8 mouse cellular contexts compared by ENCODE assay signal in the genomic region with DNA sequence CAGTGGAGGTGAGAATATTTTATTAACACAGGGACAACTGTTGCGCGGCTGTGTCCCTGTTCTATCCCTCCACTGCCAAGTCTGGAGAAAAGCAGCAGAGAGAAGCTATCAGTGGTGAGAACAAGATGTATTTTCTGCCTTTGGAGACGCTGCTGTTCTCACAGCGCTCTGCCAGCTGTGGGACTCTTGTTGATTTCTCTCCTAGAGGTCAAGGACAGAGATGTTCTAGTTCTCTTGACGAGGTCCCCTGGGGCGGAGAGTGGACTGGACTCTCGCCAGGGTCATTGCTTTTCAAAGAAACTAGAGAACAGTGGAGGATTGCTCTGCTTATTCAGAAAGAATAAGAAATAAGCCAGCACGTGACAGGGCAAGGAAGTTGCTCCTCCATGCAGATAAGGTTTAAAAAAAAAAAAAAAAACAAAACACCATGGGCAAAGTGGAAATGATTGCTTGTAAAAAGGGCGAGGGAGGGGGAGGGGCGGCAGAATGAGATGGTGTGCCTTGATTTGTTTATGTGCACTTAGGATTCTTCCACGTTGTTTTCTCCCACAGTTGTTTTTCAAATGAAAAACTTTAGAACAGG. TPM values are rescaled to one million over a fixed set of nuclear protein-coding genes. Genes with fewer than 3 reads are reported as not detected.
A peak's percentile ranks its signal among the peaks of the same experiment; 100 is the strongest.
DNase-seq lines count a peak whose midpoint lies in the region; ATAC-seq and TF ChIP-seq lines count a peak whose summit lies in the region.

No protein-coding gene starts in this region.

- ATAC-seq in heart, embryonic 16.5 days (replicated peaks; ENCODE audit: extremely low read depth, insufficient read depth, low FRiP score): peak; percentile 37
- no peak for ATAC-seq in erythroblast, adult 5-6 weeks (replicated peaks; ENCODE audit: low FRiP score, poor library complexity, severe bottlenecking)

- no peaks in the 10 kb centered on the region for H3K9me3 ChIP-seq in heart, embryonic 16.5 days (replicated peaks; ENCODE audit: control insufficient read depth, low read length)

- TF ChIP-seq CTCF in liver, adult 2 months (IDR thresholded peaks at IDR 0.05; ENCODE audit: low read depth, low read length): no peak

- H3K4me1 ChIP-seq in liver, adult 2 months (ENCODE audit: control insufficient read depth, insufficient read depth, low read length): peaks cover 5% of the 10 kb centered on the region
- H3K4me1 ChIP-seq in heart, embryonic 16.5 days (ENCODE audit: control insufficient read depth, insufficient read depth, low read length): peaks cover 13% of the 10 kb centered on the region

- H3K36me3 ChIP-seq in liver, adult 2 months (ENCODE audit: control insufficient read depth, insufficient read depth, low read length): no peaks in the 10 kb centered on the region
- no peaks in the 10 kb centered on the region for H3K36me3 ChIP-seq in heart, embryonic 16.5 days (ENCODE audit: control insufficient read depth, insufficient read depth)

- WGBS in liver, adult 2 months: 11% methylated on average over 11 of the region's 11 CpGs
- 23% methylated on average over 11 of the region's 11 CpGs for WGBS in heart, embryonic 16.5 days

- peak; percentile 80 for DNase-seq in liver, adult 2 months (ENCODE audit: extremely low read depth, low read depth, low spot score)
- DNase-seq in liver: no peak
- peak; percentile 36 for DNase-seq in brain, adult 2 months (ENCODE audit: low read depth, low spot score)
- DNase-seq in kidney, postnatal 4 days: peak; percentile 67 to 79
- DNase-seq in telencephalon, adult 2 months (ENCODE audit: low read depth, low spot score): peak; percentile 12
- DNase-seq in urinary bladder, postnatal 10 days (ENCODE audit: low spot score): no peak

- H3K4me3 ChIP-seq in liver, adult 2 months (ENCODE audit: insufficient read depth, low read depth, low read length): no peak overlapping the region
- H3K4me3 ChIP-seq in heart, embryonic 16.5 days (ENCODE audit: low read length): peak overlapping the region; percentile 26

- peak overlapping the region; percentile 55 for H3K4me2 ChIP-seq in heart, embryonic 16.5 days (ENCODE audit: low read depth, low read length)

- TF ChIP-seq POLR2A in liver, adult 2 months (IDR thresholded peaks at IDR 0.05; ENCODE audit: extremely low read depth, insufficient read depth, low read length): no peak

- no peaks in the 10 kb centered on the region for H3K27me3 ChIP-seq in liver, adult 2 months (ENCODE audit: control insufficient read depth, insufficient read depth, low read length)
- no peaks in the 10 kb centered on the region for H3K27me3 ChIP-seq in heart, embryonic 16.5 days (ENCODE audit: control insufficient read depth, insufficient read depth, low read length)

- peak overlapping the region; percentile 46; the same call in 1 of the 2 replicates for H3K27ac ChIP-seq in liver, adult 2 months (replicated peaks; ENCODE audit: insufficient read depth, low read depth, low read length)
- H3K27ac ChIP-seq in heart, embryonic 16.5 days (ENCODE audit: low read length): peak overlapping the region; percentile 81

- H3K9ac ChIP-seq in liver, adult 2 months (ENCODE audit: low read depth, low read length): peak overlapping the region; percentile 14; the same call in 1 of the 2 replicates
- H3K9ac ChIP-seq in heart, embryonic 16.5 days (ENCODE audit: low read length): peak overlapping the region; percentile 41; the same call in 1 of the 2 replicates

- H3K79me2 ChIP-seq in liver, adult 2 months (ENCODE audit: control insufficient read depth, insufficient read depth, low read length): no peaks in the 10 kb centered on the region

RNA-seq across cellular contexts. Expression of gene Ppp2r3a, which starts 10.5 kb away (rescaled TPM):
- total RNA-seq in liver, adult 2 months (2014; rRNA removed): 10.6 and 14.3 TPM in 2 replicates
- polyA plus RNA-seq in liver, adult 2 months (2012; rRNA removed): 2.1 and 2.3 TPM in 2 replicates
- 88.0 and 92.6 TPM in 2 replicates for polyA plus RNA-seq in heart, embryonic 16.5 days (2015; fragmentation: Nextera tagmentation; extraction: Ambion mirVana)
- 0.58 and 2.5 TPM in 2 replicates for total RNA-seq in erythroblast, adult 5-6 weeks (2015; ENCODE audit: low replicate concordance)
- total RNA-seq in erythroblast, adult 5-6 weeks (2017; ENCODE audit: low replicate concordance): 0.09 and 0.98 TPM in 2 replicates

Comparison
In these comparisons a context has a peak if more than half of its experiments do, and no peak if none do; other contexts are left out.
1. DNase-seq: peak in liver, adult 2 months (single experiment), brain, adult 2 months (single experiment), kidney, postnatal 4 days (2 of 2) and telencephalon, adult 2 months (single experiment); none in liver (single experiment) and urinary bladder, postnatal 10 days (single experiment).